Mouse (Mus musculus) megakaryocyte-erythroid progenitor cell, adult 5-6 weeks (primary cell): ENCODE data around the gene Pxdn. TPM values are rescaled to one million over a fixed set of nuclear protein-coding genes. Genes with fewer than 3 reads are reported as not detected.

Experiments
- ATAC-seq: replicated peaks from 2 replicates; pipeline ENCODE4 v1.8.0; 2016; ENCODE audit warnings: mild to moderate bottlenecking, inconsistent platforms; ENCODE audit not compliant: severe bottlenecking, poor library complexity, low FRiP score, low TSS enrichment
- total RNA-seq, 2 experiments: library from RNA; stranded (forward) in 1 of 2; stranded (reverse) in 1 of 2; fragments of 200-1000, 215-1000 nt in 1 of 2; fragments of >200 nt in 1 of 2; fragmentation: Nextera tagmentation in 1 of 2; gene quantifications; 2 replicates each; pipeline ENCODE4 v1.2.3; 2014 to 2017

Pxdn gene
- total RNA-seq, 2 experiments from 2014 or later: not detected

GRCm38 (mm10) chr12:29951043-29951442 lies 13.6 kb downstream of the Pxdn start:
- ATAC-seq: no peak

DNA sequence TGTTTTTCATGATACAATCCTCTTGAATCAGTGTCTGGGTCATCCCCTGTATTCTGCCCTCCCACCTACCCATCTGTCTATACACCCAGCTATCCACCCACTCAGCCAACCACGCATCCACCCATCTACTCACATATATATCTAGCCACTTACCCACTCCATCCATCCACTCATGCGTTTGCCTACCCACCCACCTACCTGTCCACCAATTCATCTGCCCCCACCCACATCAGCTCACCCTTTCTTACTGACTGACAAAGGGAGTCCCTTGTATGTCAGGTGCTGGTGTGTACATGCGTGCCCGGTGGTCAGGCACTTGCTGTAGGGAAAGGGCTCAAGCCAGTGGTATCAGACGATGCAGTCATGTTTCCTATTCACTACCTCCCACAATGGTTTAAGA lies 14.1 kb downstream of the Pxdn start:
- ATAC-seq: no peak

DNA sequence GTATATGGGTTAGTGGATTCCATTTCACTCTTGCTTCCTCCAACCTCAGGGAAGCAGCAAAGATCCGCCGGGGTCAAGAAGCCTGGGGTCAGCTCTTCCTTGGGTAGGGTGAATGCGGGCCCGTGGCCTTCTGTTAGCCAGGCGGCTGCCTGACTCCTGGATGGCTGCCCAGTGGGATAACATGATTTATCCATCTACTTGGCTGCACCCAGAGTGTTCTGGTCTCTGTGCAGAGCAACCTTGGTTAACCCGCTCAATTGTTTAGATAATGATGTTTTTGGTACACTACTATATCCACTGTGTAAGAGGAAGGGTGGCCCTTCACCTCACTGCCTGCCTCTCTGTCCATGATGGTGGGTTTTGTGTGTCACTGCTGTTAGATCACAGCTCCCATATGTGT lies 14.7 kb downstream of the Pxdn start:
- ATAC-seq: no peak

- ATAC-seq: no peak
Observed at GRCm38 (mm10) chr12:29953999-29954398, 16.6 kb downstream of the Pxdn start.

GRCm38 (mm10) chr12:29954464-29954863 lies 17.1 kb downstream of the Pxdn start:
- ATAC-seq: no peak

DNA sequence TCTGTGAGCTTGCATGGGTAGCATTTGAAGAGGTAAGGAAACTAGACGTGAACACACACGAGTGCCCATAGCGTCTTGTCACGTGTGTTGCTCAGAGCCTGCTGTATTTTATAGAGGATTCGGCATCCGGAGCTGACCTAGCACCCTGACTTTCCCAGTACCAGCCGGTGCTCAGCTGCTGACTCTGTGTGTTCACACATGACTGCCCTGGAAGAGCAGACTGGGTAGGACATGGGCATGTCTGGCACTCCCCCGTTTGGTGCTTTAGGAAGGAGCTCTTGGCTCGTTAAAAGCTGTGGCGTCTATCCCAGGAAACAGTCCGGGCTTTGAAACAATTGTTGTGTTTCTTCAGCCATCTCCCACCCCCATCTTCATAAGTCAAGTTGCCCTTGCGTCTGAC lies 19.6 kb downstream of the Pxdn start:
- ATAC-seq: no peak

GRCm38 (mm10) chr12:29958637-29959036 lies 21.2 kb downstream of the Pxdn start:
- ATAC-seq: no peak

- no peak for ATAC-seq
Observed at GRCm38 (mm10) chr12:29961041-29961440, 23.6 kb downstream of the Pxdn start.

DNA sequence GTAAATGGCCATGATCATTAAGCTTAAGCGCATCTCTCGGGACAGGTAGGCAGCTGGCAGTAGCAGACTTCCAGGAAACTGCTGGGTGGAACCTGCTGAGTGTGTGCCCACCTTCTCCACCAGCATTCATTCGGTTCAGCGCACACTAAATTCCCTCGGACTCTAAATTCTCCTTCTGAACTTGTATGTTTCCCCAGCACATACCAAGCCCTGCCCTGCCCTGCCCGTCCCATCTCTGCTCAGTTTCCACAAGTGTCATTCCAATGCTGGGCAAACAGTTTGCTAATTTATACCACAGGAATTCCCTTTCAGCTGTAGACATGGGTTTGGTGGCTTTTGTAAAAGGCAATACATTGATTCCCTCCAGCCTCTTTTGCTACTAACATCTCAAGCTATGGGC lies 27.6 kb downstream of the Pxdn start:
- no peak for ATAC-seq

- ATAC-seq: no peak
Observed at GRCm38 (mm10) chr12:29971795-29972464, 34.5 kb downstream of the Pxdn start.

DNA sequence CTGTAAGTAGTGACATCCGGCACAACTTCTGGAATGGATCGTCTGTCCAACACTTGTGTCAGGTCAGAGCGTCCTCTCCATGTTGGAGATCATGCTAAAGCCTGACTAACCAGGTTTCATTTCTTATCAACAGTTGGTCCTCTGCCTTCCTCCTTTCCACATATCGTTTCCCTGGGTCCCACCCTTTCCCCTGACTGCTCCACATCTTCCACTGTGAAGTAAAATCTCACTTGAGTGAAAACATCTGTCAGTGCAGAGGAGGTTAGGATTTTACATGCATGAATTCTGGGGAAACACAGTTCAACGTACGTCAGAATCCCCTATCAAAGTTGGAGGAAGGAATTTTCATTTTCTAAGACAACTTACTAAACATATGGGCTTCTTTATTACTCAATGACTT lies 35.1 kb downstream of the Pxdn start:
- no peak for ATAC-seq

- ATAC-seq: no peak
Observed at GRCm38 (mm10) chr12:29980076-29980475, 42.7 kb downstream of the Pxdn start.

DNA sequence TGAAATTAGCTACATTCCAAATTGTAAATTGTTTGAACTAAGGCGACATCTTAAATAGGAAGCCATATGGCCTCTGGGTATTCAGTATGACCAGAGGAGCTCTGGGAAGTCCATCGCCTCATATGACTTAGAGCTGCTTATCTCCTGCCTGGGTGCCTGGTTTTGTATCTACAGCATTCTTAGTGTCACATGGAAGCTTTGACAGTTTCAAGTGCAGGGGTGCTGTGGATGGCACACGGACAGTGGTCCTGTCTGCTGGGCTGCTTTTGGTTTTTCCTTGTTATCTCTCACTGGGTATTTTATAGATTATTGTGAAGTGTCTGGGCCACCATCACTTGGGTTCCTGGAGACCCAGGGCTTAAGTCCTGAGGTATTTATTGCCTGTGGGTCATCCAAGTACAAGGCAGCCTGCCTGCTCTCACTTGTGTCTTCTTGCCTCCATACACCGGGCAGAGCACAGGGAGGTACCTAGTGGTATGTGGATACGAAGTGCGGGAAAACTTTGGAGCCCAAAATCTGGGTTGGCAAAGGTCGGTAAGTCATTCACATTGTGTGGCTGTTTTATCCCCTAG lies 44.4 kb downstream of the Pxdn start:
- ATAC-seq: no peak

- no peak for ATAC-seq
Observed at GRCm38 (mm10) chr12:29983190-29983589, 45.8 kb downstream of the Pxdn start.

- ATAC-seq: no peak
Observed at GRCm38 (mm10) chr12:29985126-29985525, 47.7 kb downstream of the Pxdn start.

DNA sequence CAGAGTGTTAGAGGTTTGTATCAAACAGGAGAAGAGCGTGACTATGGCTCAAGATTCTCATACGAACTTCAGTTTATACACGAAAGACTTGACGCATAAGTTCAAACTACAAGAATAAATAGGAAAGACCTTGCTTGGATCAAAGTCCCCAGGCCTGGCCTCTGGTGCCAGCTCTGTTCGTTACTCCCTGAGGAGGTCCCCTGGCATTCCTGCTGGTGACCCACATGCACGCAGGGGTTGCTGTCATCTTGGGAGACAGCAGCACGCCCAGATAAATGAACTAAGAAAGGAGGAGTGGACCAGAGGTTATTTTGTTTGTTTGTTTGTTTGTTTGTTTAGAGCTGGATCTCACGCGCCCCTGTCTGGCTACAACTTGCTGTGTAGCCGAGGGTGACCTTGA lies 48.8 kb downstream of the Pxdn start:
- no peak for ATAC-seq

GRCm38 (mm10) chr12:29998895-29999294 lies 61.5 kb downstream of the Pxdn start:
- no peak for ATAC-seq

DNA sequence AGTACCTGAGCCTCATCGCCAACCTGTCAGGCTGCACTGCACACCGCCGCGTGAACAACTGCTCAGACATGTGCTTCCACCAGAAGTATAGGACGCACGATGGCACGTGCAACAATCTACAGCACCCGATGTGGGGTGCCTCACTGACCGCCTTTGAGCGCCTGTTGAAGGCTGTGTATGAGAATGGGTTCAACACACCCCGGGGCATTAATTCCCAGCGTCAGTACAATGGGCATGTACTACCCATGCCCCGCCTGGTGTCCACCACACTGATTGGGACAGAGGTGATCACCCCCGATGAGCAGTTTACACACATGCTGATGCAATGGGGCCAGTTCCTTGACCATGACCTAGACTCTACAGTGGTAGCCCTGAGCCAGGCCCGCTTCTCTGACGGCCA lies 64.5 kb downstream of the Pxdn start:
- no peak for ATAC-seq

DNA sequence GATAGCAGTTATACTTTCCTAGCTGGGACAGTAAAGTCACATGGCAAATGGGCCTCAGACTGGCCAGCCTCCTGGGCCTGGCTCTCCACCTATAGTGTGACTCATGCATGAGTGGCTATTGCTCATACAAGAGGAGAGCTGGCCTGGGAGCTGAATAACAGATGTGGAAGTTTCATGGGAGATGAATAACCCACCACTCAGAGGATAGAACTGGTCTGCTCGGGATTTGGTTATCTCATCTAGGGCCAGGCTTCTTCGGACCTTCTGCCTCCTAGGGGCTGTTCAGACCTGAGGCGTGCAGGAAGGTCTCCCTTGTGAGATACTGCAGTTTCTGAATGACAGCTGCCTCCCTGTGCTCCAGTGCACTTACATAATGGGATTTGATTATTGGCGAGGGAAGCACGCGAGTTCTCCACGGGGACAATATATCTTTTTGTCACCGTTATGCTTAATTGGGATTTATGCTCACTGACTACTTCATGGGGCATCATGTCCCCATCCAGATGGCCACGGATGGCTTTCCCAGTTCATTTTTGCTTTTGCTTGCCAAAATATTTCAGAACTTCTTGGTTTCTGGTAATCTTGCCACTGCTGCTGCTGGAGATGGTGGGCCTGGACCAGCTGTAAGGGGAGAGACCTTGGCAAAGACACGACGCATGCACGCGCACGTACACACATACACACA lies 66.4 kb downstream of the Pxdn start:
- no peak for ATAC-seq

DNA sequence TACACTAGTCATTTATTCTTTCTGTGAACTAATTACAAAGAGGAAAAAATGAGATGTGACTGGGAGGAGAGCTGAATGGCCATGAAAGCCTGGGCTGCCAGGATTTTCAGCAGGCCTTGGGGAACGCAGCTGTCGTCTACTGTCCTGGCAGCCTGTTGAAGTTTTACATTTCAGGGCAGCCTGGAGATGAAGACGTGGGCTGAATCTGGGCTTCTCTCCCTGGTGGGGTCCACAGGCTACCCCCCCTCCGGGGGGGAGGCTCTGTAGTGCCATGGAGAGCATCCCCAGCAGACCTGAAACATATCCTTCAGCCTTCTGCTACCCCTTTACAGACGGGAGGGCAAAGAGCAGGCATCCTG lies 66.9 kb downstream of the Pxdn start:
- no peak for ATAC-seq

DNA sequence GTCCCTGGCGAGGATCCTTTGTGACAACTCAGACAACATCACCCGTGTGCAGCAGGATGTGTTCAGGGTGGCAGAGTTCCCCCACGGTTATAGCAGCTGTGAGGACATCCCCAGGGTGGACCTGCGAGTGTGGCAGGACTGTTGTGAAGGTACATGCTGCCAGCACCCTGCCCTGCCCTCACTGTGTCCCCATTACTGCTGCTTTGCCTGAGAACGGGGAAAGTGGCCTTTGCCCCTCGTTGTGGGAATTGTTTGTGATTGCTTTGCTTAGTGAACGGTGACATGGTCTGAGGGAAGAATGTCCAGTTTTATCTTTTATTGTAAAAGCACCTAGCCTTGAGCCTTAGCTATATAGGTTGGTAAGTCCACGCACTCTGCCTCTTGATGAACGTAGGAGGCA lies 69.2 kb downstream of the Pxdn start:
- no peak for ATAC-seq
